Mouse (Mus musculus): ENCODE measurements around the gene Mknk1. TPM values are rescaled to one million over a fixed set of nuclear protein-coding genes. Genes with fewer than 3 reads are reported as not detected.

Mknk1 gene
- polyA plus RNA-seq, 1 experiment from 2014 or later: 30.1 TPM

Other genes starting within 250 kb of the Mknk1 start
- not detected in 2 replicates for gene Cyp4a32, start 238.2 kb upstream of the Mknk1 start, polyA plus RNA-seq (2016; fragmentation: Nextera tagmentation; extraction: Ambion mirVana)
- 0.38 TPM in 1 of 2 replicates, not detected in the other for gene Cyp4b1, start 191.5 kb upstream of the Mknk1 start, polyA plus RNA-seq (2016; fragmentation: Nextera tagmentation; extraction: Ambion mirVana)
- gene Efcab14, start 101.5 kb upstream of the Mknk1 start, polyA plus RNA-seq (2016; fragmentation: Nextera tagmentation; extraction: Ambion mirVana): 30.1 and 30.6 TPM in 2 replicates
- gene Tex38, start 58.2 kb upstream of the Mknk1 start, polyA plus RNA-seq (2016; fragmentation: Nextera tagmentation; extraction: Ambion mirVana): 0.30 TPM in 1 of 2 replicates, not detected in the other
- 41.3 and 44.2 TPM in 2 replicates for gene Atpaf1, start 54.4 kb upstream of the Mknk1 start, polyA plus RNA-seq (2016; fragmentation: Nextera tagmentation; extraction: Ambion mirVana)
- gene Mob3c, start 11.1 kb upstream of the Mknk1 start, polyA plus RNA-seq (2016; fragmentation: Nextera tagmentation; extraction: Ambion mirVana): 4.6 and 6.3 TPM in 2 replicates
- gene Kncn, start 45.2 kb downstream of the Mknk1 start, polyA plus RNA-seq (2016; fragmentation: Nextera tagmentation; extraction: Ambion mirVana): not detected in 2 replicates
- 0.42 and 0.50 TPM in 2 replicates for gene 6430628N08Rik, start 51.5 kb downstream of the Mknk1 start, polyA plus RNA-seq (2016; fragmentation: Nextera tagmentation; extraction: Ambion mirVana)
- gene Dmbx1, start 100.7 kb downstream of the Mknk1 start, polyA plus RNA-seq (2016; fragmentation: Nextera tagmentation; extraction: Ambion mirVana): 18.2 and 18.3 TPM in 2 replicates
- 4.5 and 5.5 TPM in 2 replicates for gene Faah, start 178.7 kb downstream of the Mknk1 start, polyA plus RNA-seq (2016; fragmentation: Nextera tagmentation; extraction: Ambion mirVana)
- 20.4 and 20.7 TPM in 2 replicates for gene Nsun4, start 214.7 kb downstream of the Mknk1 start, polyA plus RNA-seq (2016; fragmentation: Nextera tagmentation; extraction: Ambion mirVana)
- 371 and 380 TPM in 2 replicates for gene Uqcrh, start 235.9 kb downstream of the Mknk1 start, polyA plus RNA-seq (2016; fragmentation: Nextera tagmentation; extraction: Ambion mirVana)
- gene Lrrc41, start 236.1 kb downstream of the Mknk1 start, polyA plus RNA-seq (2016; fragmentation: Nextera tagmentation; extraction: Ambion mirVana): 69.6 and 71.2 TPM in 2 replicates